Mouse (Mus musculus) stomach, postnatal 0 days (tissue): Measurements from ENCODE around the gene Rgs10. TPM values are rescaled to one million over a fixed set of nuclear protein-coding genes. Genes with fewer than 3 reads are reported as not detected.

Source experiments
- ATAC-seq: fragments of 200-750 bp; cut with Nextera tagmentation; 2 replicates; pipeline ENCODE4 v1.8.0; 2017; ENCODE audit not compliant: low FRiP score, low TSS enrichment
- DNase-seq: peaks from one replicate; pipeline ENCODE4 v3.0.0-alpha.2; 2016; ENCODE audit warnings: low spot score
- H3K27ac ChIP-seq: fragments of 300-500 bp; sonication (generic); replicated peaks from 2 replicates; pipeline ENCODE4 v1.5.1; 2014; ENCODE audit warnings: mild to moderate bottlenecking, control low read depth
- H3K27me3 ChIP-seq: fragments of 300-500 bp; sonication (generic); 2 replicates; pipeline ENCODE4 v1.6.1; 2014; ENCODE audit warnings: low read length; ENCODE audit not compliant: control insufficient read depth, insufficient read depth
- H3K36me3 ChIP-seq: fragments of 300-500 bp; sonication (generic); 2 replicates; pipeline ENCODE4 v1.6.1; 2014; ENCODE audit warnings: low read length, mixed read lengths; ENCODE audit not compliant: control insufficient read depth, insufficient read depth
- H3K4me1 ChIP-seq: fragments of 300-500 bp; sonication (generic); replicated peaks from 2 replicates; pipeline ENCODE4 v1.6.1; 2014; ENCODE audit warnings: antibody characterized with exemption; ENCODE audit not compliant: control insufficient read depth, insufficient read depth
- H3K4me2 ChIP-seq: fragments of 300-500 bp; sonication (generic); replicated peaks from 2 replicates; pipeline ENCODE4 v1.6.1; 2014; ENCODE audit warnings: low read depth, mild to moderate bottlenecking, control low read depth, moderate library complexity
- H3K4me3 ChIP-seq: fragments of 300-500 bp; sonication (generic); 2 replicates; pipeline ENCODE4 v1.5.1; 2014; ENCODE audit warnings: low read depth, low read length, control low read depth
- H3K9ac ChIP-seq: fragments of 300-500 bp; sonication (generic); 2 replicates; pipeline ENCODE4 v1.6.1; 2014; ENCODE audit warnings: mild to moderate bottlenecking, low read length, control low read depth, mixed read lengths
- H3K9me3 ChIP-seq: fragments of 300-500 bp; sonication (generic); 2 replicates; pipeline ENCODE4 v1.6.1; 2016; ENCODE audit warnings: low read length; ENCODE audit not compliant: control insufficient read depth
- CTCF ChIP-seq: IDR thresholded peaks from 2 replicates; pipeline ENCODE4 v1.5.1; 2016; ENCODE audit warnings: antibody characterized with exemption, low read depth, mild to moderate bottlenecking, moderate library complexity
- EP300 ChIP-seq: optimal IDR thresholded peaks from 2 replicates; pipeline ENCODE3; 2016; ENCODE audit warnings: antibody characterized with exemption
- WGBS: fragments of 180-500 bp; shearing (Covaris S2); extraction: QIAGEN DNeasy Blood & Tissue Kit; methylation state at CpG from one replicate; pipeline ENCODE4 v1.1.7; 2014; 5-methylcytosine and 5-hydroxymethylcytosine counted together
- polyA plus RNA-seq: library from polyadenylated mRNA; unstranded; fragments of >200 nt; fragmentation: Nextera tagmentation; extraction: Ambion mirVana; gene quantifications from 2 replicates; pipeline ENCODE4 v1.2.1, GENCODE M21; 2015

The Rgs10 gene
- polyA plus RNA-seq, 1 experiment from 2014 or later, result 24.5 TPM

DNA sequence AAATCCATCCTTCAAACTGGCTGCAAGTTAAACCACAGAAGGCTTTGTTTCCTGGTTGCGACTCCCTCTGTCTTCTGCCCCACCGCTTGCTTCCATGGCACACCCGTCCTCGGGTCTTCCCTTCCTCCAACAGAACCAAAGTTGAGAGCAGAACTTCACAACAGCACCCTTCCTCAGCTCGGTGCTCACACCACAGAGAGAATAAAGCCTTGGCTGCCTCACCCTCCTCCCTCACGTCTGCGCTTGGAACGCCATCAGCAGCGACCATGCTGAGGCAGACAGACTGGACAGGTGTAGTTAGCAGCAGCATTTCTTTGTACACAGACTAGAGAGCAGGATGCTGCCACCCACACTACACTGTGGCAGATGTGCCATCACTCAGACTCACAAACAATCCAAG is 59.8 kb downstream of the Rgs10 start:
- Histone ChIP-seq H3K9ac (no peak overlapping the region), H3K4me1 (0 out of 2 replicates have a peak, but pooled peaks cover 2% of the 10 kb centered on the region), H3K27ac (no peak overlapping the region), H3K36me3 (no peaks in the 10 kb centered on the region), H3K9me3 (no peaks in the 10 kb centered on the region), H3K4me3 (no peak overlapping the region), H3K27me3 (no peaks in the 10 kb centered on the region), H3K4me2 (no peak overlapping the region)
- 73% methylated on average over 9 of the region's 9 CpGs for WGBS
- ATAC-seq (no peak), DNase-seq (peak; percentile 11)
- no peak for TF ChIP-seq EP300
- no peak for TF ChIP-seq CTCF

DNA sequence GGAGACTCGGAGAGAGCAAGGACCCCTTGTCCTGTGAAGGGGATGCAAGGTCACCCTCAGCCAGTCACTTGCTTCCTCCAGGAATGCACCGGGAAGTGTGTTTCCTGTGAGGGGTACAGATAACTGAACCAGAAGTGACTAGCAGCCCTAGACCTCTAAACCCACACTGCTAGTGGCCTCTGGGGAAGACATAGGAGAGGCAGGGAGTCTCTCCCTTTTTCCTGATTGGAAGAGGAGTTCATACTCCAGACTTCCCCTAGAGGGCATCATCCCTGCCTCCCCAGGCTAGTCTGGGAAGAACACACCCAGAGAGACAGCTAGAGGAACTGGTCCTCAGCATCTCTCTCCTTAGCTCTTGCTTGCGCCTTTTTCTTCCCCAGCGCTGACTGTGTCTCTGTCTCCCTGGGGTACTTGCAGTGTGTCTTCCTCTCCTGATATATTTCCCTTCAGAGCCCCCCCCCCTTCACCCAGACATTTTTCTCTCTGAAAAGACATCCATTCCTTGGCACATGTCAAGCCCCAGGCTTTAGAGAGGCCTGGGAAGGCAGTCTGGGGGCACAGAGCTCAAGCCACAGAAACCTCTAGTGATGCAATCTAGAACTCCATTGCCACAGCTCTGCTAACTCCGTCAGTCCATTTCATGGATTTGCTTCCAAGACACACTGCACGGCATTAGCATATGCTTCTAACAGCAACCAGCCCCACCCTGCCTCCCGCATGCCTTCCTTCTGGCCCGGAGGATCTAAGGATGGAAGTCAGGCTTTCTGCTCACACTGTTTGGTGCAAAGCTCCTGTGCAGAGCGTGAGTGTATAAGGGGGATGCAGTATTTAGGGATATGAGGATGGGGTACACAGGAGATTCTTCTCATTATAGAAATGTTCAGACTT is 61.4 kb downstream of the Rgs10 start:
- DNase-seq, result peak; percentile 15
- no peaks in the 10 kb centered on the region for H3K27me3 ChIP-seq
- H3K36me3 ChIP-seq, result no peaks in the 10 kb centered on the region
- TF ChIP-seq EP300 (no peak), CTCF (peak; percentile 76)
- 0 out of 2 replicates have a peak, but pooled peaks cover 2% of the 10 kb centered on the region for H3K4me1 ChIP-seq
- H3K4me3 ChIP-seq, result no peak overlapping the region
- H3K27ac ChIP-seq, result no peak overlapping the region
- H3K9me3 ChIP-seq, result no peaks in the 10 kb centered on the region
- no peak overlapping the region for H3K9ac ChIP-seq
- WGBS, result 63% methylated on average over 9 of the region's 9 CpGs
- no peak overlapping the region for H3K4me2 ChIP-seq
- ATAC-seq, result peak; percentile 53; the same call in 1 of the 2 replicates

- ATAC-seq (no peak), DNase-seq (peak; percentile 3)
- no peaks in the 10 kb centered on the region for H3K27me3 ChIP-seq
- H3K27ac ChIP-seq, result no peak overlapping the region
- no peaks in the 10 kb centered on the region for H3K36me3 ChIP-seq
- H3K9me3 ChIP-seq, result no peaks in the 10 kb centered on the region
- TF ChIP-seq EP300 (no peak), CTCF (no peak)
- 0 out of 2 replicates have a peak, but pooled peaks cover 2% of the 10 kb centered on the region for H3K4me1 ChIP-seq
- 81% methylated on average over 5 of the region's 5 CpGs for WGBS
- H3K4me3 ChIP-seq, result no peak overlapping the region
- no peak overlapping the region for H3K9ac ChIP-seq
- H3K4me2 ChIP-seq, result no peak overlapping the region
Measured at GRCm38 (mm10) chr7:128355463-128355862, 63.1 kb downstream of the Rgs10 start.

DNA sequence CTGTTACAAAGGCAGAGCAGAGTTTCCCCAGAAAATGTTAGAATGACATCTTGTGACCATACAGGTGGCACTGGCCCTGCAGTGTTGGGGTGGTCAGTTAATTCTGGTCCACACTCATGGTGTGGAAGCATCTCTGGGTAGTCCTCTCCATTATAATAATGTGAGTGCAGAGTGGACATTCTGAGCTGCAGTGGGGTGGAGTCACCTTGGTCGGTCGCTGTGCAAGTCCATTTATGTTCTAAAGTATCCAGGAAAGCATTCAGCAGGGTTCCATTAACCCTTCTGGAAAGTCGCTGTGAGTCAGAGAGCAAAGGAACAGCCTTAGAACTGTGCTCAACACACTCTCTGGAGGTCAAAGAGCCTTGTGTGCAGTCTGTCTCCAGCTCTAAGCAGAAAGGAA is 65.8 kb downstream of the Rgs10 start:
- DNase-seq (peak; percentile 4), ATAC-seq (no peak)

GRCm38 (mm10) chr7:128351176-128351575 is 67.4 kb downstream of the Rgs10 start:
- Histone ChIP-seq H3K9me3 (no peaks in the 10 kb centered on the region), H3K9ac (no peak overlapping the region), H3K27ac (no peak overlapping the region), H3K4me1 (no peaks in the 10 kb centered on the region), H3K4me3 (no peak overlapping the region), H3K36me3 (no peaks in the 10 kb centered on the region), H3K4me2 (no peak overlapping the region), H3K27me3 (no peaks in the 10 kb centered on the region)
- ATAC-seq (no peak), DNase-seq (no peak)
- TF ChIP-seq CTCF, result no peak
- TF ChIP-seq EP300, result no peak
- 70% methylated on average over 3 of the region's 5 CpGs for WGBS

More for the DNA sequence above, 65.8 kb downstream of the Rgs10 start:
- Histone ChIP-seq H3K36me3 (no peaks in the 10 kb centered on the region), H3K27me3 (no peaks in the 10 kb centered on the region), H3K27ac (no peak overlapping the region), H3K4me1 (0 out of 2 replicates have a peak, but pooled peaks cover 2% of the 10 kb centered on the region), H3K4me2 (no peak overlapping the region), H3K9me3 (no peaks in the 10 kb centered on the region), H3K9ac (no peak overlapping the region), H3K4me3 (no peak overlapping the region)
- 63% methylated on average over 3 of the region's 3 CpGs for WGBS
- TF ChIP-seq CTCF (no peak), EP300 (no peak)

DNA sequence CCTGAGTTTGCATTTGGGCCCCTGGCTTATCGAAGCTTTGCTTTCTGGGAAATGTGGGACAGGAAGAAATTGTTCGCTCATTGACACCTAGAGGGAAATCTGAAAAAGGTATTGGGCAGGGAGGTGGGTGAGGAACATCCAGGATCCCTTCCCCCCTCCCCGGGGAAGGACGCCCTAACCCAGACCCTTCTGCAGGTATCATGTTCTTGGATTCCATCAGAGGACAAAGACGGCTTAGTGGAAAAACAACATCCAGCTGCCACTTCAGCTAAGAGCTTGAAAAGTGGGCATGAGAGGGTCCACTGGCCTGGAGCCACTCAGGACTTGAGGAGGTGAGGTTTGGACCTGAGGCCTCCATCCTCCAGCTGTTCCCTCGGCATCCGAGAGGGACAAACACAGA is 68.2 kb downstream of the Rgs10 start:
- peak; percentile 11 for DNase-seq
- Histone ChIP-seq H3K9me3 (no peaks in the 10 kb centered on the region), H3K9ac (no peak overlapping the region), H3K36me3 (no peaks in the 10 kb centered on the region), H3K4me3 (no peak overlapping the region), H3K4me2 (no peak overlapping the region), H3K4me1 (no peaks in the 10 kb centered on the region), H3K27me3 (no peaks in the 10 kb centered on the region), H3K27ac (no peak overlapping the region)
- WGBS, result 73% methylated on average over 7 of the region's 7 CpGs
- ATAC-seq, result no peak
- TF ChIP-seq EP300, result no peak
- no peak for TF ChIP-seq CTCF
